ENCODE assay signal across 38 mouse cellular contexts in genomic region chr19:56921744-56922143, GRCm38 (mm10). TPM values are rescaled to one million over a fixed set of nuclear protein-coding genes. Genes with fewer than 3 reads are reported as not detected.
"Had no signal": no experiment of that assay in that cellular context is flagged by ENCODE, and none has a peak within 500 bp of the region (broad histone marks: within the 10 kb centered on the region; RNA-seq: fewer than 3 reads in every experiment).

No protein-coding gene starts in this region.

- H3K4me3 ChIP-seq: heart, embryonic 10.5 days; heart, embryonic 12.5 days; heart, embryonic 13.5 days; heart, embryonic 15.5 days; hindbrain, embryonic 10.5 days; hindbrain, embryonic 12.5 days; hindbrain, embryonic 13.5 days; hindbrain, embryonic 15.5 days; intestine, embryonic 15.5 days; kidney, embryonic 15.5 days; layer of hippocampus, adult 2 months; left cerebral cortex, adult 2 months had no signal

- H3K27me3 ChIP-seq: hindbrain, embryonic 12.5 days; hindbrain, embryonic 13.5 days; hindbrain, embryonic 15.5 days; intestine, embryonic 15.5 days; kidney, embryonic 15.5 days had no signal

- H3K36me3 ChIP-seq: heart, embryonic 10.5 days; heart, embryonic 12.5 days; heart, embryonic 13.5 days; heart, embryonic 15.5 days; hindbrain, embryonic 10.5 days; hindbrain, embryonic 12.5 days; hindbrain, embryonic 13.5 days; hindbrain, embryonic 15.5 days; intestine, embryonic 15.5 days; kidney, embryonic 15.5 days had no signal

- H3K4me2 ChIP-seq: heart, embryonic 11.5 days; heart, embryonic 12.5 days; heart, embryonic 13.5 days; heart, embryonic 15.5 days; hindbrain, embryonic 12.5 days; hindbrain, embryonic 13.5 days; hindbrain, embryonic 14.5 days; hindbrain, embryonic 15.5 days; intestine, embryonic 15.5 days; kidney, embryonic 15.5 days had no signal

- H3K9ac ChIP-seq: heart, embryonic 12.5 days; heart, embryonic 13.5 days; heart, embryonic 15.5 days; hindbrain, embryonic 12.5 days; hindbrain, embryonic 13.5 days; hindbrain, embryonic 14.5 days; hindbrain, embryonic 15.5 days; intestine, embryonic 15.5 days; kidney, embryonic 15.5 days had no signal

- H3K9me3 ChIP-seq: heart, embryonic 10.5 days; heart, embryonic 12.5 days; heart, embryonic 13.5 days; heart, embryonic 15.5 days; hindbrain, embryonic 10.5 days; hindbrain, embryonic 12.5 days; hindbrain, embryonic 13.5 days; hindbrain, embryonic 15.5 days; intestine, embryonic 15.5 days; kidney, embryonic 15.5 days had no signal

- ATAC-seq: hindbrain, embryonic 16.5 days; hindbrain, postnatal 0 days; inflammation-experienced regulatory T-cells, adult 6 months; intestine, embryonic 15.5 days; intestine, embryonic 16.5 days; intestine, postnatal 0 days had no signal

- H3K4me1 ChIP-seq: heart, embryonic 12.5 days; heart, embryonic 15.5 days; hindbrain, embryonic 12.5 days; hindbrain, embryonic 13.5 days; intestine, embryonic 15.5 days had no signal

- H3K27ac ChIP-seq: heart, embryonic 10.5 days; heart, embryonic 13.5 days; heart, embryonic 15.5 days; hindbrain, embryonic 10.5 days; hindbrain, embryonic 12.5 days; hindbrain, embryonic 13.5 days; hindbrain, embryonic 14.5 days; hindbrain, embryonic 15.5 days; hindbrain, postnatal 0 days; intestine, embryonic 15.5 days; kidney, embryonic 15.5 days; kidney, postnatal 0 days; layer of hippocampus, adult 2 months; left cerebral cortex, adult 2 months had no signal

- DNase-seq: heart, postnatal 10 days; heart, postnatal 14 days; heart, postnatal 36 days; heart, postnatal 4 days; kidney, adult 11 months; kidney, adult 18-20 months; kidney, adult 8-10 months; kidney, adult 9 months; kidney, postnatal 10 days; kidney, postnatal 4 days; layer of hippocampus, adult 9-11 months; layer of hippocampus, postnatal 36 days had no signal

RNA-seq across cellular contexts. Expression of gene Vwa2, which starts 47.7 kb away (rescaled TPM):
- total RNA-seq: heart, postnatal 10 days; heart, postnatal 14 days; heart, postnatal 25 days; heart, postnatal 36 days; heart, postnatal 4 days; hematopoietic stem cell, adult 5-6 weeks; layer of hippocampus, adult 2 months; layer of hippocampus, adult 8-10 months; layer of hippocampus, postnatal 25 days; layer of hippocampus, postnatal 36 days; left cerebral cortex, adult 18-20 months; left cerebral cortex, adult 2 months had no signal
- polyA plus RNA-seq: heart, postnatal 0 days; inflammation-experienced regulatory T-cells, adult 6 months had no signal
